Mouse (Mus musculus): ENCODE measurements around the gene Ctc1. TPM values are rescaled to one million over a fixed set of nuclear protein-coding genes. Genes with fewer than 3 reads are reported as not detected.
A peak's percentile ranks its signal among the peaks of the same experiment; 100 is the strongest.

The Ctc1 gene
- polyA plus RNA-seq, 1 experiment = not detected

- no peak for TF ChIP-seq POLR2A (IDR thresholded peaks at IDR 0.05; ENCODE audit: insufficient read depth, low read depth, low read length)
- no peak for TF ChIP-seq CTCF (IDR thresholded peaks at IDR 0.05; ENCODE audit: insufficient read depth, low read depth, low read length)
- Histone ChIP-seq H3K4me3 (ENCODE audit: insufficient read depth, low read depth, low read length) (peak overlapping the region; percentile 86), H3K27ac (ENCODE audit: insufficient read depth, low read depth, low read length) (peak overlapping the region; percentile 88), H3K4me1 (ENCODE audit: control insufficient read depth, insufficient read depth, low read length) (peaks cover 11% of the 10 kb centered on the region)
- WGBS = 54% methylated on average over 2 of the region's 2 CpGs
Observed at GRCm38 (mm10) chr11:69058265-69058664, 42.6 kb downstream of the Ctc1 start.

- TF ChIP-seq POLR2A (IDR thresholded peaks at IDR 0.05; ENCODE audit: insufficient read depth, low read depth, low read length) (no peak), CTCF (IDR thresholded peaks at IDR 0.05; ENCODE audit: insufficient read depth, low read depth, low read length) (no peak)
- 1% methylated on average over 19 of the region's 19 CpGs for WGBS
- Histone ChIP-seq H3K4me3 (ENCODE audit: insufficient read depth, low read depth, low read length) (peak overlapping the region; percentile 86), H3K4me1 (ENCODE audit: control insufficient read depth, insufficient read depth, low read length) (peaks cover 12% of the 10 kb centered on the region), H3K27ac (ENCODE audit: insufficient read depth, low read depth, low read length) (peak overlapping the region; percentile 88)
Observed at GRCm38 (mm10) chr11:69058729-69059356, 43.1 kb downstream of the Ctc1 start.

- peak; percentile 73 for TF ChIP-seq POLR2A (IDR thresholded peaks at IDR 0.05; ENCODE audit: insufficient read depth, low read depth, low read length)
- TF ChIP-seq CTCF (IDR thresholded peaks at IDR 0.05; ENCODE audit: insufficient read depth, low read depth, low read length) = 0 out of 2 replicates have a peak, but pooled peaks have one; percentile 16
- Histone ChIP-seq H3K4me1 (ENCODE audit: control insufficient read depth, insufficient read depth, low read length) (peaks cover 15% of the 10 kb centered on the region), H3K27ac (ENCODE audit: insufficient read depth, low read depth, low read length) (peak within 1 kb of the TSS; percentile 88), H3K4me3 (ENCODE audit: insufficient read depth, low read depth, low read length) (peak within 1 kb of the TSS; percentile 86)
- under 1% methylated on average over 64 of the region's 64 CpGs for WGBS
Observed at GRCm38 (mm10) chr11:69059357-69059974, 43.8 kb downstream of the Ctc1 start, which contains the start of gene Borcs6. Gene Borcs6 (plus strand): TSS chr11:69059717.

GRCm38 (mm10) chr11:69059975-69060411 is 44.3 kb downstream of the Ctc1 start:
- TF ChIP-seq CTCF (IDR thresholded peaks at IDR 0.05; ENCODE audit: insufficient read depth, low read depth, low read length) (no peak), POLR2A (IDR thresholded peaks at IDR 0.05; ENCODE audit: insufficient read depth, low read depth, low read length) (no peak)
- WGBS = under 1% methylated on average over 49 of the region's 49 CpGs
- H3K27ac ChIP-seq (ENCODE audit: insufficient read depth, low read depth, low read length) = peak overlapping the region; percentile 82
- peak overlapping the region; percentile 86 for H3K4me3 ChIP-seq (ENCODE audit: insufficient read depth, low read depth, low read length)
- H3K4me1 ChIP-seq (ENCODE audit: control insufficient read depth, insufficient read depth, low read length) = peaks cover 15% of the 10 kb centered on the region

GRCm38 (mm10) chr11:69060448-69061254 is 44.9 kb downstream of the Ctc1 start:
- Histone ChIP-seq H3K4me3 (ENCODE audit: insufficient read depth, low read depth, low read length) (peak overlapping the region; percentile 86), H3K4me1 (ENCODE audit: control insufficient read depth, insufficient read depth, low read length) (peaks cover 15% of the 10 kb centered on the region), H3K27ac (ENCODE audit: insufficient read depth, low read depth, low read length) (peak overlapping the region; percentile 82)
- 3% methylated on average over 40 of the region's 40 CpGs for WGBS
- TF ChIP-seq POLR2A (IDR thresholded peaks at IDR 0.05; ENCODE audit: insufficient read depth, low read depth, low read length) (no peak), CTCF (IDR thresholded peaks at IDR 0.05; ENCODE audit: insufficient read depth, low read depth, low read length) (no peak)

- Histone ChIP-seq H3K27ac (ENCODE audit: insufficient read depth, low read depth, low read length) (peak overlapping the region; percentile 13; the same call in 1 of the 2 replicates), H3K4me1 (ENCODE audit: control insufficient read depth, insufficient read depth, low read length) (peaks cover 20% of the 10 kb centered on the region)
- WGBS = 15% methylated on average over 17 of the region's 17 CpGs
Observed at GRCm38 (mm10) chr11:69061255-69061912, 45.7 kb downstream of the Ctc1 start.

GRCm38 (mm10) chr11:69062194-69062760 is 46.6 kb downstream of the Ctc1 start:
- WGBS = 2% methylated on average over 17 of the region's 17 CpGs
- H3K4me1 ChIP-seq (ENCODE audit: control insufficient read depth, insufficient read depth, low read length) = peaks cover 22% of the 10 kb centered on the region
- peak overlapping the region; percentile 52 for H3K27ac ChIP-seq (ENCODE audit: insufficient read depth, low read depth, low read length)
- no peak overlapping the region for H3K4me3 ChIP-seq (ENCODE audit: insufficient read depth, low read depth, low read length)
- TF ChIP-seq POLR2A (IDR thresholded peaks at IDR 0.05; ENCODE audit: insufficient read depth, low read depth, low read length) = no peak
- no peak for TF ChIP-seq CTCF (IDR thresholded peaks at IDR 0.05; ENCODE audit: insufficient read depth, low read depth, low read length)

More at GRCm38 (mm10) chr11:69061255-69061912, 45.7 kb downstream of the Ctc1 start:
- TF ChIP-seq POLR2A (IDR thresholded peaks at IDR 0.05; ENCODE audit: insufficient read depth, low read depth, low read length) (no peak), CTCF (IDR thresholded peaks at IDR 0.05; ENCODE audit: insufficient read depth, low read depth, low read length) (no peak)
- H3K4me3 ChIP-seq (ENCODE audit: insufficient read depth, low read depth, low read length) = peak overlapping the region; percentile 35

- TF ChIP-seq CTCF (IDR thresholded peaks at IDR 0.05; ENCODE audit: insufficient read depth, low read depth, low read length) = no peak
- no peak for TF ChIP-seq POLR2A (IDR thresholded peaks at IDR 0.05; ENCODE audit: insufficient read depth, low read depth, low read length)
- Histone ChIP-seq H3K4me1 (ENCODE audit: control insufficient read depth, insufficient read depth, low read length) (peaks cover 25% of the 10 kb centered on the region), H3K27ac (ENCODE audit: insufficient read depth, low read depth, low read length) (peak overlapping the region; percentile 76), H3K4me3 (ENCODE audit: insufficient read depth, low read depth, low read length) (peak overlapping the region; percentile 44)
- WGBS = under 1% methylated on average over 19 of the region's 19 CpGs
Observed at GRCm38 (mm10) chr11:69062761-69063224, 47.1 kb downstream of the Ctc1 start.
